Mouse (Mus musculus) liver, postnatal 0 days (tissue): ENCODE measurements around the gene Rgl1.

Experiments used
- CTCF ChIP-seq: sonication (generic); IDR thresholded peaks from 2 replicates; pipeline ENCODE4 v1.5.1; 2016; ENCODE audit warnings: antibody characterized with exemption, low read depth
- EP300 ChIP-seq: IDR thresholded peaks from 2 replicates; pipeline ENCODE4 v1.6.1; 2016; ENCODE audit warnings: antibody characterized with exemption, low read depth, mild to moderate bottlenecking

DNA sequence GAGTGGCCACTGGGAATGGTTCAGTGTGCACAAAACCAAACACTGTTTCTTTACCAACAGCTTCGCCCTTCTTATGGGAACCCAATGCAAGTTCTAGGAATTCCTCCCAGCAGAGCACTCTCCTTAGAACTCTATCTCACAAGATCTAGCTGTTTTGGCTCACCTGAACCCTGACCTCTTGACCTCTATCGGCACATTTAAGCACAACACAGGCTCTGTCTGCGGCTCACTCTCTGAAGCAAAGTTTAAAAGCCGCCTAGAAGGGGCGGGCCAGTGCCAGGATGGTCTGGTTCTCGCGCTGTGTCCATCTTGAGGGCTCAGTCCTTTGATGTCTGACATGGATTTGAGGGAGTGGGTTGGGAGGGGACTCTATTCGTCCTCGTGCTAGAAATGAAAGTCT lies 70.7 kb downstream of the Rgl1 start:
- TF ChIP-seq EP300 (no peak), CTCF (no peak)
